Mouse (Mus musculus) ES-E14 (cell line): Measurements from ENCODE around the gene 2410131K14Rik. TPM values are rescaled to one million over a fixed set of nuclear protein-coding genes. Genes with fewer than 3 reads are reported as not detected.

Source experiments
- DNase-seq: peaks from one replicate; pipeline ENCODE4 v3.0.0-alpha.2; 2013; ENCODE audit warnings: low read depth, low spot score
- H3K27ac ChIP-seq: 2 replicates; pipeline ENCODE4 v1.5.1; 2012; ENCODE audit warnings: low read depth, mild to moderate bottlenecking, low read length, moderate library complexity, mixed read lengths; ENCODE audit not compliant: poor library complexity, insufficient read depth, severe bottlenecking
- H3K36me3 ChIP-seq: 2 replicates; pipeline ENCODE4 v1.6.1; 2012; ENCODE audit warnings: mild to moderate bottlenecking, low read length, moderate library complexity, mixed read lengths; ENCODE audit not compliant: control insufficient read depth, poor library complexity, insufficient read depth, severe bottlenecking
- H3K4me1 ChIP-seq, 2 experiments: fragments of 150-350 bp in 1 of 2; sonication (generic) in 1 of 2; 2 replicates each; pipeline ENCODE4 v1.6.1; 2012; ENCODE audit warnings: low read length in 2 of 2, mild to moderate bottlenecking in 1 of 2, mixed read lengths in 1 of 2; ENCODE audit not compliant: control insufficient read depth in 2 of 2, insufficient read depth in 2 of 2, poor library complexity in 1 of 2
- H3K4me3 ChIP-seq, 2 experiments: fragments of 150-350 bp in 1 of 2; sonication (generic) in 1 of 2; 2 replicates each; pipeline ENCODE4 v1.5.1; 2012; ENCODE audit warnings: low read length in 2 of 2, low read depth in 1 of 2, mild to moderate bottlenecking in 1 of 2, mixed read lengths in 1 of 2; ENCODE audit not compliant: insufficient read depth in 1 of 2, poor library complexity in 1 of 2, severe bottlenecking in 1 of 2
- H3K9ac ChIP-seq: 2 replicates; pipeline ENCODE4 v1.6.1; 2012; ENCODE audit warnings: low read depth, mild to moderate bottlenecking, low read length, mixed read lengths; ENCODE audit not compliant: poor library complexity, insufficient read depth, severe bottlenecking
- H3K9me3 ChIP-seq: fragments of 150-350 bp; sonication (generic); 2 replicates; pipeline ENCODE4 v1.6.1; 2012; ENCODE audit warnings: low read depth, mild to moderate bottlenecking, low read length; ENCODE audit not compliant: control insufficient read depth, insufficient read depth
- CHD2 ChIP-seq: IDR thresholded peaks from 2 replicates; pipeline ENCODE4 v1.6.1; 2014; ENCODE audit warnings: mild to moderate bottlenecking, low read depth, low read length, inconsistent platforms
- HCFC1 ChIP-seq: IDR thresholded peaks from 2 replicates; pipeline ENCODE4 v1.6.1; 2012; ENCODE audit warnings: low read length, inconsistent platforms, borderline replicate concordance; ENCODE audit not compliant: insufficient read depth
- MAFK ChIP-seq: IDR thresholded peaks from 2 replicates; pipeline ENCODE4 v1.6.1; 2014; ENCODE audit warnings: mild to moderate bottlenecking, low read depth, low read length, inconsistent platforms; ENCODE audit not compliant: insufficient read depth
- ZC3H11A ChIP-seq: IDR thresholded peaks from 2 replicates; pipeline ENCODE4 v1.6.1; 2012; ENCODE audit warnings: low read depth, mild to moderate bottlenecking, inconsistent platforms, low read length, borderline replicate concordance
- ZNF384 ChIP-seq: IDR thresholded peaks from 2 replicates; pipeline ENCODE4 v1.6.1; 2012; ENCODE audit warnings: low read depth, low read length, inconsistent platforms
- in situ Hi-C, 2 experiments: fragments of 600-800 bp; cut with MboI; formaldehyde crosslinking; loops; one replicate each; pipeline ENCODE4 v1.15.1; 2025; ENCODE audit warnings: low sequenced_read_pairs in 2 of 2, inconsistent platforms in 1 of 2; ENCODE audit not compliant: unreplicated experiment in 2 of 2
- total RNA-seq: library from RNA; depleted of rRNA; stranded (reverse); fragments of 300-350 nt; gene quantifications from 2 replicates; pipeline ENCODE4 v1.2.3, GENCODE M21; 2012; rRNA removed

Gene 2410131K14Rik
- total RNA-seq, 1 experiment = 11.6 TPM

DNA sequence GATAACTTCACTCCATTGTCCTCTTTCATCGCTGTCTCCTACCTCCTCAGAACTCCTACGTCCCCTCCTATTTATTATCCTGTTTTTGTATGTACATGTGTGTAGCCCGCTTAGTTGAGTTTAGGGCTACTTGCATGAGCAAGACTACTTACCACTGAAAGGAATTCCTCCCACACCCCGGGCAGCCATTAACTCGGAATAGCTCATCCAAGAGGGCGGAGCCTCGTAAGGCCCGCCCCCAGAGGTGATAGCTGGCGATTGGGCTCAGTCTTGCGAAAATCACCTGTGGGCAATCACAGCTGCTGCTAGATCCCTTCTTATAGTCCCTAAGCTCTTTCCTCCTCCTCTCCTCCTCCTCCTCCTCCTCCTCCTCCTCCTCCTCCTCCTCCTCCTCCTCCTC lies 66.2 kb downstream of the 2410131K14Rik start:
- in situ Hi-C loops = no loop called here
- no peak for TF ChIP-seq CHD2
- no peak for TF ChIP-seq ZC3H11A
- no peak for TF ChIP-seq HCFC1
- no peak for TF ChIP-seq ZNF384
- no peak for TF ChIP-seq MAFK
- peak; percentile 63 for DNase-seq
- H3K4me3 ChIP-seq = peak overlapping the region in 1 of 2 experiments; percentile 34; a peak in 2 of 4 replicates
- H3K36me3 ChIP-seq = no peaks in the 10 kb centered on the region
- H3K9ac ChIP-seq = no peak overlapping the region
- no peak overlapping the region for H3K27ac ChIP-seq
- H3K9me3 ChIP-seq = no peaks in the 10 kb centered on the region
- H3K4me1 ChIP-seq = peaks cover 6 to 25% of the 10 kb centered on the region in 2 experiments; a peak in 3 of 4 replicates

GRCm38 (mm10) chr5:118313766-118314165 lies 68.7 kb downstream of the 2410131K14Rik start:
- no peak for DNase-seq
- Histone ChIP-seq H3K4me3 (no peak overlapping the region), H3K9ac (no peak overlapping the region), H3K36me3 (no peaks in the 10 kb centered on the region), H3K9me3 (no peaks in the 10 kb centered on the region), H3K4me1 (peaks cover 6 to 28% of the 10 kb centered on the region in 2 experiments; a peak in 3 of 4 replicates), H3K27ac (no peak overlapping the region)
- TF ChIP-seq HCFC1 = no peak
- TF ChIP-seq ZNF384 = no peak
- no peak for TF ChIP-seq MAFK
- no peak for TF ChIP-seq ZC3H11A
- in situ Hi-C loops = no loop called here

Other genes starting within 250 kb of the 2410131K14Rik start
- gene Tesc, start 217.5 kb upstream of the 2410131K14Rik start, total RNA-seq = 3.1 and 3.3 TPM in 2 replicates
- 44.9 and 46.2 TPM in 2 replicates for gene Fbxw8, start 89.8 kb upstream of the 2410131K14Rik start, total RNA-seq
- 0.36 and 0.63 TPM in 2 replicates for gene Hrk, start 80.6 kb upstream of the 2410131K14Rik start, total RNA-seq
- gene Rnft2, start 111 bp upstream of the 2410131K14Rik start, total RNA-seq = 7.9 and 13.4 TPM in 2 replicates